Mouse (Mus musculus) lung, postnatal 4 days (tissue): ENCODE measurements around the gene Olfr725.

Source experiments
- DNase-seq, 2 experiments: peaks; one replicate each; pipeline ENCODE4 v3.0.0; 2021

Gene Olfr725

GRCm38 (mm10) chr14:50040275-50040674 is at the start of gene Olfr725:
Gene Olfr725, minus strand, starts transcription at chr14:50040375.
- DNase-seq, result no peak

GRCm38 (mm10) chr14:50062733-50063104 is 22.5 kb upstream of the Olfr725 start:
- DNase-seq, result no peak

- DNase-seq, result peak; percentile 44 to 54
Measured at GRCm38 (mm10) chr14:50061955-50062732, 22.0 kb upstream of the Olfr725 start.

- no peak for DNase-seq
Measured at GRCm38 (mm10) chr14:50061590-50061954, 21.4 kb upstream of the Olfr725 start.

- no peak for DNase-seq
Measured at GRCm38 (mm10) chr14:50061179-50061578, 21.0 kb upstream of the Olfr725 start.

GRCm38 (mm10) chr14:50032041-50032440 is 8.1 kb downstream of the Olfr725 start:
- DNase-seq, result no peak

- DNase-seq, result no peak
Measured at GRCm38 (mm10) chr14:50031356-50031755, 8.8 kb downstream of the Olfr725 start.

- no peak for DNase-seq
Measured at GRCm38 (mm10) chr14:50026371-50026770, 13.8 kb downstream of the Olfr725 start.
